Mouse (Mus musculus) bone marrow, adult 2 months (tissue): Measurements from ENCODE around the gene Hoxc9.

Experiments
- CTCF ChIP-seq: fragments of 200-500 bp; IDR thresholded peaks from 2 replicates; pipeline ENCODE4 v1.5.1; 2011; ENCODE audit warnings: low read length, control low read depth; ENCODE audit not compliant: control insufficient read depth, insufficient read depth
- POLR2A ChIP-seq: fragments of 200-500 bp; IDR thresholded peaks from 2 replicates; pipeline ENCODE4 v1.6.1; 2011; ENCODE audit warnings: low read depth, mild to moderate bottlenecking, control low read depth, low read length, borderline replicate concordance; ENCODE audit not compliant: control insufficient read depth

DNA sequence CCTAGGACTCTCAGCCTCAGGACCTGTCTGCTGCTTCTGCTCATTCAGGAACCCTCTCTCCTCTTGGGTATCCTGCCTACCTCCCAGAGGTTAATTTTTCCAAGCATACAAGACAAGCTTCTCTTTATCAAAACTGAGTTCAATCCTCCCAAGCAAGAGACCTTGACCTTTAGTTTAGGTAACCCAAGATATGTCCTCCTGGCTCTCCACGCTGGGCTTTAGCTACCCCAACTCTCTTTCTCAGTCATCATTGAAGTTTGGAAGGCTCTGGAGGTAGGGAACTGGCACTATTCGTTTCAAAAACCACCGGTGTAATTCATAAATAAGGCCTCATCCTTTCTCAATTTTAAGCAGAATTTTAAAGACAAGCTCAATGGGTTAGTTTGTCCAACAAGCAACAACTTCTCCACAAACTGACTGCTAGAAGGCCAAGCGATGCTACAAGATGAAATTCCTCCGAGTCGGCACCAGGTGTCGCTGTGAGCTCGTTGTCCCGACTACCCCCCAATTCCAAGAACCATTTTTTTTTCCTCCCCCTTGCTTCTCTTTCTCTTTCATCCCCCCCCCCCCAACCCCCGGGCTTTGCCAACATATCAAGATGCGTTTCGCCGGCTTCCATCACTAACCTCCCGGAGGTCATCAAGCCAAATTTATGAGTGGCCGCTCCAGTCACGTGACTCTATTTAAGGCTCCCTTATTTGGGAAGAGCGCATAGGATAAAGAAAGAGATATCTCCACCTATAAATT, 37.2 kb downstream of the Hoxc9 start:
- TF ChIP-seq CTCF: peak; percentile 72
- TF ChIP-seq POLR2A: no peak
